8 mouse cellular contexts compared by ENCODE assay signal in the genomic region with DNA sequence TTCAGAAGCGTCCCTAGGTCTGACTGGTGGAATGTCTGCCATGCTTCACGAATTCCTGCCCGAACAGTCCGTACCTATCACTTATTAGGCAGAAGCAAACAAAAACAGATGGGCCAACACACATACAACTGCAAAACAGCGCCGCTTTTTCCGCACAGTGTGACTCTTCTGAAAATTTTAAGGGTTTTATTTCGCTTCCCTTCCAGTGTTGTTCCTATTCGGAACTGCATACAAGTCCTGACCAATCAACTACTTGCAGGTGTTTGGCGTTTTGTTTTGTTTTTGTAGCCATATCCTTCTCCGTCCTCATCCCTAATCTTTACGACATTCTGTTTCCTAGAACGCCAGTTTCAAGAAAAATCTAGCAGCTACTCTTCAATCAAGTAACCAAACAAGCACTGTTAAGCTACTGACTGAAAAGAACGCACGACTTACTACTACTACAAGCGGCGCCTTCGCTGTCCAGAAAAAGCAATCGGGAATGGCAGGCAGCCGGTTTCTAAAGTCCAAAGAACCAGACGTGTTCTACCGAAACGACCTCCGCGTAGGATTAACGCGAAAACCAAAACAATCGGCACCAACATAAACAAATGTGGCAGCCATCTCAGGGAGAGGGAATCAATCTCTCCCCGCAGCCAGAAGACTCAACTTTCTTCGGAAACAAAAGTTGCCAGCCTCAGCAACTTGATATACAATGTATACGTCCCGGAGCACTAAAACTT. TPM values are rescaled to one million over a fixed set of nuclear protein-coding genes. Genes with fewer than 3 reads are reported as not detected.
A peak's percentile ranks its signal among the peaks of the same experiment; 100 is the strongest.
DNase-seq lines count a peak whose midpoint lies in the region; ATAC-seq and TF ChIP-seq lines count a peak whose summit lies in the region.

No protein-coding gene starts in this region.

- no peaks in the 10 kb centered on the region for H3K9me3 ChIP-seq in forebrain, embryonic 12.5 days
- H3K9me3 ChIP-seq in hindbrain, embryonic 13.5 days = no peaks in the 10 kb centered on the region
- H3K9me3 ChIP-seq in limb, embryonic 13.5 days = no peaks in the 10 kb centered on the region
- no peaks in the 10 kb centered on the region for H3K9me3 ChIP-seq in midbrain, embryonic 13.5 days
- no peaks in the 10 kb centered on the region for H3K9me3 ChIP-seq in stomach, postnatal 0 days (ENCODE audit: control insufficient read depth, low read length)

- peaks cover 30% of the 10 kb centered on the region for H3K4me1 ChIP-seq in forebrain, embryonic 12.5 days
- H3K4me1 ChIP-seq in hindbrain, embryonic 13.5 days (replicated peaks) = peaks cover 30% of the 10 kb centered on the region
- peaks cover 46% of the 10 kb centered on the region for H3K4me1 ChIP-seq in limb, embryonic 13.5 days
- H3K4me1 ChIP-seq in midbrain, embryonic 13.5 days (replicated peaks) = peaks cover 38% of the 10 kb centered on the region
- peaks cover 2% of the 10 kb centered on the region; the same call in 1 of the 2 replicates for H3K4me1 ChIP-seq in stomach, postnatal 0 days (replicated peaks; ENCODE audit: control insufficient read depth, insufficient read depth)

- TF ChIP-seq POLR2A in brain, embryonic 14.5 days (IDR thresholded peaks at IDR 0.05; ENCODE audit: borderline replicate concordance, extremely low read depth, insufficient read depth, insufficient read length, poor library complexity, severe bottlenecking) = no peak

- peak overlapping the region; percentile 100 for H3K27ac ChIP-seq in forebrain, embryonic 12.5 days
- peak overlapping the region; percentile 100 for H3K27ac ChIP-seq in hindbrain, embryonic 13.5 days
- H3K27ac ChIP-seq in limb, embryonic 13.5 days = peak overlapping the region; percentile 100
- peak overlapping the region; percentile 100 for H3K27ac ChIP-seq in midbrain, embryonic 13.5 days
- peak overlapping the region; percentile 100 for H3K27ac ChIP-seq in stomach, postnatal 0 days (replicated peaks)

- 0 out of 2 replicates have a peak, but pooled peaks cover 6% of the 10 kb centered on the region for H3K27me3 ChIP-seq in forebrain, embryonic 12.5 days
- 0 out of 2 replicates have a peak, but pooled peaks cover 5% of the 10 kb centered on the region for H3K27me3 ChIP-seq in hindbrain, embryonic 13.5 days
- no peaks in the 10 kb centered on the region for H3K27me3 ChIP-seq in limb, embryonic 13.5 days
- no peaks in the 10 kb centered on the region for H3K27me3 ChIP-seq in midbrain, embryonic 13.5 days
- H3K27me3 ChIP-seq in stomach, postnatal 0 days (ENCODE audit: control insufficient read depth, insufficient read depth, low read length) = no peaks in the 10 kb centered on the region

- TF ChIP-seq EP300 in stomach, postnatal 0 days (optimal IDR thresholded peaks at IDR 0.05) = no peak

- DNase-seq in heart, adult 11 months = peak; percentile 91
- DNase-seq in heart, postnatal 25 days (ENCODE audit: low spot score) = no peak
- peak; percentile 68 for DNase-seq in brain, embryonic 14.5 days (ENCODE audit: low read depth)
- peak; percentile 31 for DNase-seq in stomach, postnatal 0 days (ENCODE audit: low spot score)

- TF ChIP-seq CTCF in brain, embryonic 14.5 days (IDR thresholded peaks at IDR 0.05; ENCODE audit: borderline replicate concordance, extremely low read depth, insufficient read depth, insufficient read length) = no peak
- TF ChIP-seq CTCF in stomach, postnatal 0 days (IDR thresholded peaks at IDR 0.05; ENCODE audit: low read depth) = no peak

- peak overlapping the region; percentile 99 for H3K9ac ChIP-seq in forebrain, embryonic 12.5 days
- peak overlapping the region; percentile 98 for H3K9ac ChIP-seq in hindbrain, embryonic 13.5 days
- H3K9ac ChIP-seq in limb, embryonic 13.5 days = peak overlapping the region; percentile 100
- H3K9ac ChIP-seq in midbrain, embryonic 13.5 days (replicated peaks) = peak overlapping the region; percentile 98
- H3K9ac ChIP-seq in stomach, postnatal 0 days (ENCODE audit: low read length) = peak overlapping the region; percentile 100

- H3K4me3 ChIP-seq in forebrain, embryonic 12.5 days (replicated peaks) = peak overlapping the region; percentile 92
- peak overlapping the region; percentile 86 for H3K4me3 ChIP-seq in hindbrain, embryonic 13.5 days
- peak overlapping the region; percentile 91 for H3K4me3 ChIP-seq in limb, embryonic 13.5 days
- H3K4me3 ChIP-seq in midbrain, embryonic 13.5 days (replicated peaks) = peak overlapping the region; percentile 94
- H3K4me3 ChIP-seq in stomach, postnatal 0 days (ENCODE audit: low read depth, low read length) = peak overlapping the region; percentile 97

- H3K36me3 ChIP-seq in forebrain, embryonic 12.5 days (replicated peaks) = no peaks in the 10 kb centered on the region
- H3K36me3 ChIP-seq in hindbrain, embryonic 13.5 days = no peaks in the 10 kb centered on the region
- H3K36me3 ChIP-seq in limb, embryonic 13.5 days = no peaks in the 10 kb centered on the region
- H3K36me3 ChIP-seq in midbrain, embryonic 13.5 days = no peaks in the 10 kb centered on the region
- H3K36me3 ChIP-seq in stomach, postnatal 0 days (ENCODE audit: control insufficient read depth, insufficient read depth, low read length) = no peaks in the 10 kb centered on the region

- under 1% methylated on average over 32 of the region's 32 CpGs for WGBS in forebrain, embryonic 12.5 days
- WGBS in hindbrain, embryonic 13.5 days = under 1% methylated on average over 32 of the region's 32 CpGs
- under 1% methylated on average over 32 of the region's 32 CpGs for WGBS in limb, embryonic 13.5 days
- WGBS in midbrain, embryonic 13.5 days = under 1% methylated on average over 32 of the region's 32 CpGs
- under 1% methylated on average over 32 of the region's 32 CpGs for WGBS in stomach, postnatal 0 days

- no peak for ATAC-seq in forebrain, embryonic 12.5 days (ENCODE audit: low FRiP score)
- no peak for ATAC-seq in hindbrain, embryonic 13.5 days (ENCODE audit: low FRiP score)
- ATAC-seq in limb, embryonic 13.5 days (ENCODE audit: low FRiP score, low read depth) = no peak
- ATAC-seq in midbrain, embryonic 13.5 days = no peak
- ATAC-seq in stomach, postnatal 0 days (ENCODE audit: low FRiP score, low TSS enrichment) = no peak

- H3K4me2 ChIP-seq in forebrain, embryonic 12.5 days = peak overlapping the region; percentile 84
- H3K4me2 ChIP-seq in hindbrain, embryonic 13.5 days = peak overlapping the region; percentile 84
- peak overlapping the region; percentile 78 for H3K4me2 ChIP-seq in limb, embryonic 13.5 days (replicated peaks)
- peak overlapping the region; percentile 91 for H3K4me2 ChIP-seq in midbrain, embryonic 13.5 days (replicated peaks)
- peak overlapping the region; percentile 86 for H3K4me2 ChIP-seq in stomach, postnatal 0 days (replicated peaks; ENCODE audit: low read depth)

- intact Hi-C loops in heart, postnatal 25 days (cut with DNase I) = loop anchor here (5.0 kb wide), 1 partner anchor 47 kb away; no protein-coding TSS in a partner anchor

RNA-seq across cellular contexts. Expression of gene Erbin, which starts 0.9 kb away (rescaled TPM):
- 10 to 100 TPM; 44.0 to 48.6 TPM for total RNA-seq in heart, postnatal 25 days (2021)
- 23.7 and 31.1 TPM in 2 replicates for polyA plus RNA-seq in brain, embryonic 14.5 days (2012; rRNA removed)
- 23.0 and 23.2 TPM in 2 replicates for polyA plus RNA-seq in forebrain, embryonic 12.5 days (2016; fragmentation: Nextera tagmentation; extraction: Ambion mirVana)
- 10.6 and 11.2 TPM in 2 replicates for polyA plus RNA-seq in hindbrain, embryonic 13.5 days (2015; fragmentation: Nextera tagmentation; extraction: Ambion mirVana)
- polyA plus RNA-seq in limb, embryonic 13.5 days (2015; fragmentation: Nextera tagmentation; extraction: Ambion mirVana) = 21.8 TPM in 2 replicates
- polyA plus RNA-seq in midbrain, embryonic 13.5 days (2015; fragmentation: Nextera tagmentation; extraction: Ambion mirVana) = 12.0 and 12.2 TPM in 2 replicates
- polyA plus RNA-seq in stomach, postnatal 0 days (2015; fragmentation: Nextera tagmentation; extraction: Ambion mirVana) = 15.7 and 16.1 TPM in 2 replicates
